Mouse (Mus musculus) limb, embryonic 11.5 days (tissue): ENCODE data around the gene Srrm1. TPM values are rescaled to one million over a fixed set of nuclear protein-coding genes. Genes with fewer than 3 reads are reported as not detected.
"Not testable (repeated sequence)": the region's sequence is repeated elsewhere in the genome, so short reads cannot be mapped to it uniquely, and the experiment has no call there.

Experiments used
- ATAC-seq: fragments of 200-750 bp; cut with Nextera tagmentation; 2 replicates; pipeline ENCODE4 v1.8.0; 2017; ENCODE audit warnings: low read depth; ENCODE audit not compliant: insufficient number of reproducible peaks, low FRiP score, low TSS enrichment
- DNase-seq: peaks from one replicate; pipeline ENCODE4 v3.0.0-alpha.2; 2015; ENCODE audit warnings: low spot score
- H3K27ac ChIP-seq: fragments of 300-500 bp; sonication (generic); replicated peaks from 2 replicates; pipeline ENCODE4 v1.5.1; 2014; ENCODE audit warnings: low read depth, mild to moderate bottlenecking, low read length
- H3K27me3 ChIP-seq: fragments of 300-500 bp; sonication (generic); 2 replicates; pipeline ENCODE4 v1.6.1; 2014; ENCODE audit warnings: mild to moderate bottlenecking, low read length, mixed read lengths; ENCODE audit not compliant: control insufficient read depth, insufficient read depth
- H3K36me3 ChIP-seq: fragments of 300-500 bp; sonication (generic); 2 replicates; pipeline ENCODE4 v1.6.1; 2014; ENCODE audit warnings: mild to moderate bottlenecking, low read length, moderate library complexity, mixed read lengths; ENCODE audit not compliant: control insufficient read depth, insufficient read depth
- H3K4me1 ChIP-seq: fragments of 300-500 bp; sonication (generic); 2 replicates; pipeline ENCODE4 v1.6.1; 2014; ENCODE audit warnings: low read length, mixed read lengths; ENCODE audit not compliant: control insufficient read depth, insufficient read depth
- H3K4me2 ChIP-seq: fragments of 300-500 bp; sonication (generic); 2 replicates; pipeline ENCODE4 v1.6.1; 2014; ENCODE audit warnings: low read depth, mild to moderate bottlenecking, moderate library complexity; ENCODE audit not compliant: severe bottlenecking
- H3K4me3 ChIP-seq: fragments of 300-500 bp; sonication (generic); 2 replicates; pipeline ENCODE4 v1.5.1; 2014; ENCODE audit warnings: low read depth, low read length
- H3K9ac ChIP-seq: fragments of 300-500 bp; sonication (generic); 2 replicates; pipeline ENCODE4 v1.6.1; 2014; ENCODE audit warnings: mild to moderate bottlenecking, low read length
- H3K9me3 ChIP-seq: fragments of 300-500 bp; sonication (generic); 2 replicates; pipeline ENCODE4 v1.6.1; 2016; ENCODE audit warnings: low read length; ENCODE audit not compliant: control insufficient read depth
- WGBS: fragments of 180-500 bp; shearing (Covaris S2); extraction: QIAGEN DNeasy Blood & Tissue Kit; methylation state at CpG from one replicate; pipeline ENCODE4 v1.1.7; 2014; 5-methylcytosine and 5-hydroxymethylcytosine counted together
- polyA plus RNA-seq: library from polyadenylated mRNA; unstranded; fragments of >200 nt; fragmentation: Nextera tagmentation; extraction: Ambion mirVana; gene quantifications from 2 replicates; pipeline ENCODE4 v1.2.1, GENCODE M21; 2014

The Srrm1 gene
- polyA plus RNA-seq, 1 experiment from 2014 or later: 243 TPM

GRCm38 (mm10) chr4:135283875-135284274, 69.2 kb downstream of the Srrm1 start:
- ATAC-seq: no peak

GRCm38 (mm10) chr4:135283417-135283816, 69.7 kb downstream of the Srrm1 start:
- Histone ChIP-seq H3K9ac (no peak overlapping the region), H3K9me3 (no peaks in the 10 kb centered on the region), H3K4me1 (peaks cover 9% of the 10 kb centered on the region), H3K27ac (no peak overlapping the region), H3K4me2 (no peak overlapping the region), H3K27me3 (no peaks in the 10 kb centered on the region), H3K36me3 (no peaks in the 10 kb centered on the region), H3K4me3 (no peak overlapping the region)
- DNase-seq (no peak), ATAC-seq (peak; percentile 47; the same call in 1 of the 2 replicates)
- 78% methylated on average over 4 of the region's 4 CpGs for WGBS

More at GRCm38 (mm10) chr4:135283875-135284274, 69.2 kb downstream of the Srrm1 start:
- H3K36me3 ChIP-seq: no peaks in the 10 kb centered on the region
- peaks cover 9% of the 10 kb centered on the region for H3K4me1 ChIP-seq
- WGBS: 82% methylated on average over 7 of the region's 7 CpGs
- H3K9me3 ChIP-seq: no peaks in the 10 kb centered on the region
- no peak overlapping the region for H3K9ac ChIP-seq
- no peaks in the 10 kb centered on the region for H3K27me3 ChIP-seq
- no peak overlapping the region for H3K4me3 ChIP-seq
- H3K4me2 ChIP-seq: no peak overlapping the region
- H3K27ac ChIP-seq: no peak overlapping the region
- no peak for DNase-seq

GRCm38 (mm10) chr4:135282651-135283290, 70.3 kb downstream of the Srrm1 start:
- 56% methylated on average over 13 of the region's 13 CpGs for WGBS
- DNase-seq: no peak
- ATAC-seq: no peak

GRCm38 (mm10) chr4:135280016-135280415, 73.1 kb downstream of the Srrm1 start:
- not testable (repeated sequence) for H3K9me3 ChIP-seq, H3K4me1 ChIP-seq, H3K36me3 ChIP-seq, H3K4me2 ChIP-seq, H3K27me3 ChIP-seq, ATAC-seq, H3K27ac ChIP-seq, H3K9ac ChIP-seq, H3K4me3 ChIP-seq, DNase-seq
- WGBS: 75% methylated on average over 2 of the region's 2 CpGs

More at GRCm38 (mm10) chr4:135282651-135283290, 70.3 kb downstream of the Srrm1 start:
- Histone ChIP-seq H3K4me2 (no peak overlapping the region), H3K9ac (no peak overlapping the region), H3K27ac (no peak overlapping the region), H3K9me3 (no peaks in the 10 kb centered on the region), H3K4me1 (peaks cover 9% of the 10 kb centered on the region), H3K4me3 (no peak overlapping the region), H3K36me3 (no peaks in the 10 kb centered on the region), H3K27me3 (no peaks in the 10 kb centered on the region)

- DNase-seq (no peak), ATAC-seq (no peak)
- 59% methylated on average over 4 of the region's 4 CpGs for WGBS
- Histone ChIP-seq H3K27ac (no peak overlapping the region), H3K4me2 (no peak overlapping the region), H3K4me1 (peaks cover 6% of the 10 kb centered on the region), H3K27me3 (no peaks in the 10 kb centered on the region), H3K9ac (no peak overlapping the region), H3K36me3 (no peaks in the 10 kb centered on the region), H3K9me3 (no peaks in the 10 kb centered on the region), H3K4me3 (no peak overlapping the region)
Measured at GRCm38 (mm10) chr4:135276681-135277379, 76.3 kb downstream of the Srrm1 start.

GRCm38 (mm10) chr4:135274761-135275160, 78.4 kb downstream of the Srrm1 start:
- WGBS: 63% methylated on average over 7 of the region's 7 CpGs

GRCm38 (mm10) chr4:135273307-135273682, 79.8 kb downstream of the Srrm1 start:
- DNase-seq (peak; percentile 43), ATAC-seq (no peak)

More at GRCm38 (mm10) chr4:135274761-135275160, 78.4 kb downstream of the Srrm1 start:
- no peaks in the 10 kb centered on the region for H3K36me3 ChIP-seq
- peaks cover 18% of the 10 kb centered on the region for H3K4me1 ChIP-seq
- no peak for ATAC-seq
- no peak overlapping the region for H3K27ac ChIP-seq
- no peak for DNase-seq
- no peak overlapping the region for H3K9ac ChIP-seq
- no peaks in the 10 kb centered on the region for H3K9me3 ChIP-seq
- H3K27me3 ChIP-seq: no peaks in the 10 kb centered on the region
- H3K4me3 ChIP-seq: no peak overlapping the region
- H3K4me2 ChIP-seq: no peak overlapping the region

GRCm38 (mm10) chr4:135272640-135273306, 80.3 kb downstream of the Srrm1 start, which contains the start of gene Clic4:
TSS of gene Clic4 (minus strand) at chr4:135272814.
- under 1% methylated on average over 52 of the region's 64 CpGs for WGBS
- Histone ChIP-seq H3K9me3 (no peaks in the 10 kb centered on the region), H3K4me1 (peaks cover 24% of the 10 kb centered on the region), H3K4me3 (peak within 1 kb of the TSS; percentile 95), H3K4me2 (peak within 1 kb of the TSS; percentile 54), H3K9ac (peak within 1 kb of the TSS; percentile 99), H3K36me3 (no peaks in the 10 kb centered on the region), H3K27me3 (no peaks in the 10 kb centered on the region), H3K27ac (peak within 1 kb of the TSS; percentile 95)
- ATAC-seq (peak; percentile 98), DNase-seq (peak; percentile 99)

More at GRCm38 (mm10) chr4:135273307-135273682, 79.8 kb downstream of the Srrm1 start:
- Histone ChIP-seq H3K27me3 (no peaks in the 10 kb centered on the region), H3K4me2 (peak overlapping the region; percentile 54), H3K9me3 (no peaks in the 10 kb centered on the region), H3K36me3 (no peaks in the 10 kb centered on the region), H3K4me3 (peak overlapping the region; percentile 95), H3K9ac (peak overlapping the region; percentile 45; the same call in 1 of the 2 replicates), H3K4me1 (peaks cover 23% of the 10 kb centered on the region), H3K27ac (no peak overlapping the region)
- 2% methylated on average over 17 of the region's 17 CpGs for WGBS
